Mouse (Mus musculus) MEL (cell line): ENCODE data around the gene Rab44.

Experiments
- CTCF ChIP-seq, 3 experiments: IDR thresholded peaks in 2 of 3; conservative IDR thresholded peaks in 1 of 3; 2 replicates each; pipeline ENCODE4 v1.5.1; 2011 to 2012; ENCODE audit warnings: low read length in 3 of 3, low read depth in 2 of 3, mild to moderate bottlenecking in 2 of 3, improper control_type of control experiment in 1 of 3, inconsistent platforms in 1 of 3, mixed read lengths in 1 of 3, moderate library complexity in 1 of 3; ENCODE audit not compliant: control insufficient read depth in 1 of 3, insufficient read depth in 1 of 3, poor library complexity in 1 of 3, severe bottlenecking in 1 of 3
- EP300 ChIP-seq, 2 experiments: IDR thresholded peaks; 2 replicates each; pipeline ENCODE4 v1.6.1; 2011; ENCODE audit warnings: improper control_type of control experiment in 2 of 2, low read length in 2 of 2, low read depth in 1 of 2, mild to moderate bottlenecking in 1 of 2
- KAT2A ChIP-seq: conservative IDR thresholded peaks from 2 replicates; pipeline ENCODE4 v1.6.1; 2012; ENCODE audit warnings: low read depth, low read length, improper control_type of control experiment, inconsistent platforms
- MAZ ChIP-seq: IDR thresholded peaks from 2 replicates; pipeline ENCODE4 v1.6.1; 2012; ENCODE audit warnings: low read depth, mild to moderate bottlenecking, inconsistent platforms, low read length, improper control_type of control experiment
- NELFE ChIP-seq: IDR thresholded peaks from 2 replicates; pipeline ENCODE4 v1.6.1; 2011; ENCODE audit warnings: low read depth, low read length, improper control_type of control experiment
- NRF1 ChIP-seq: IDR thresholded peaks from 2 replicates; pipeline ENCODE4 v1.6.1; 2014; ENCODE audit warnings: low read depth, mild to moderate bottlenecking, inconsistent platforms, low read length, improper control_type of control experiment, moderate library complexity; ENCODE audit not compliant: poor library complexity, insufficient read depth, severe bottlenecking
- POLR2A ChIP-seq, 2 experiments: IDR thresholded peaks; 2 replicates each; pipeline ENCODE4 v1.6.1; 2011 to 2012; ENCODE audit warnings: low read length in 2 of 2, mild to moderate bottlenecking in 2 of 2, control low read depth in 1 of 2, improper control_type of control experiment in 1 of 2, low read depth in 1 of 2, moderate library complexity in 1 of 2; ENCODE audit not compliant: control insufficient read depth in 1 of 2, insufficient read depth in 1 of 2, poor library complexity in 1 of 2
- POLR2AphosphoS5 ChIP-seq: IDR thresholded peaks from 2 replicates; pipeline ENCODE4 v1.6.1; 2012; ENCODE audit warnings: low read depth, borderline replicate concordance, mild to moderate bottlenecking, inconsistent platforms, low read length, moderate library complexity, mixed read lengths
- RAD21 ChIP-seq: IDR thresholded peaks from 2 replicates; pipeline ENCODE4 v1.6.1; 2011; ENCODE audit warnings: mild to moderate bottlenecking, low read depth, low read length, improper control_type of control experiment
- SIN3A ChIP-seq: IDR thresholded peaks from 2 replicates; pipeline ENCODE4 v1.6.1; 2012; ENCODE audit warnings: low read length, improper control_type of control experiment, inconsistent platforms
- TBP ChIP-seq: IDR thresholded peaks from 2 replicates; pipeline ENCODE4 v1.8.0; 2011; ENCODE audit warnings: low read depth, low read length, improper control_type of control experiment
- ZNF384 ChIP-seq: IDR thresholded peaks from 2 replicates; pipeline ENCODE4 v1.6.1; 2012; ENCODE audit warnings: low read depth, mild to moderate bottlenecking, inconsistent platforms, low read length, improper control_type of control experiment

DNA sequence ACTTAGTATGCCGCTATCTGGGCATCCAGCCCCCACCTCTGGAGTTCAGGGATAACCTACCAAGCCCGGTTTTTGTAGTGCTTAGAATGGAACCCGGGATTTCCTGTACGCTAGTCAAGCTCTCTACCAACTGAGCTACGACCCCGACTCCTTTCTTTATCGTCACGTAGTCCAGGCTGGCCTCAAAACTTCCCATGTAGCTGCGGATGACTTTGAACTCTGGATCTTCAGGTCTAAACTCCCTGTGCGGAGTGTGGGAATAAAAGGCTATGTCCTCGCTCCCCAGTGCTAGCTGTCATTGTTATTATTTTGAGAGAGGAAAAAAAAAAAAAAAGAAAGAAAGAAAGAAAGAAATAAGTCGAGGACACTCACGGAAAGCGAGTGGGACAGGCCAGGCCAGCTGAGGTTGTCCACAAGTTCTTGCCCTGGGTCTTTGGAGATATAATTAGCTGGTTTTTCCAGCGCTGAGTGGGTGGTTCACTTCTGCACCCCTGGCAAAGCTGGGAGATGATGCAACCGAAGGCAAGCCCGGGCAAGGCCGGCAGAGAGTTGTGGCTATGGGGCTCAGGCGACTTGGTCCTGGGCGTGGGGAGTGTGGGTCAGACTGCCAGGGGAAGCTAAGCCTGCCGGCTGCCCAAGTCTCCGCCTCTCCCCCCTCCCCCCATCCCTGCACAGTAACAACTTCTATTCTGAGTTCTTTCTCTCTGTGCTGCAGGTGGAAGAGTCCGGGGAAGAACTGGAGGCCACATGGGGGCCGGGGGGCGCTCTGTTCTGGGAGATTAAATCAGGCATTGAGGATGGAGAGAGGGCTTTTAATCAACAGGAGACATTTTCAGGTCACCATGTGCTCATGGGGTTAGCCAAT, 35.2 kb upstream of the Rab44 start:
- TF ChIP-seq POLR2A (IDR thresholded peaks at IDR 0.05; ENCODE audit: control insufficient read depth in 1 of 2, insufficient read depth in 1 of 2, low read depth in 1 of 2, low read length in 2 of 2, poor library complexity in 1 of 2) (peak; percentile 15 to 61; a peak in 3 of 4 replicates), EP300 (IDR thresholded peaks at IDR 0.05; ENCODE audit: low read depth in 1 of 2, low read length in 2 of 2) (peak; percentile 32 to 80), POLR2AphosphoS5 (no peak), CTCF (IDR thresholded peaks at IDR 0.05 in 2 of 3, conservative IDR thresholded peaks at IDR 0.05 in 1 of 3; ENCODE audit: control insufficient read depth in 1 of 3, insufficient read depth in 1 of 3, low read depth in 2 of 3, low read length in 3 of 3, poor library complexity in 1 of 3, severe bottlenecking in 1 of 3) (no peak), ZNF384 (no peak), NRF1 (no peak), SIN3A (peak; percentile 73), TBP (peak; percentile 59), NELFE (peak; percentile 51; the same call in 1 of the 2 replicates), KAT2A (peak; percentile 44; the same call in 1 of the 2 replicates), MAZ (peak; percentile 54; the same call in 1 of the 2 replicates), RAD21 (no peak)
